Mouse (Mus musculus): ENCODE measurements at regions not wholly inside any gene's neighbourhood (a gene's known extent, or its start where the extent isn't known, plus 50 kb on each side); places are given as distances from the start of the nearest gene placed in this dataset.

GRCm38 (mm10) chr5:75761459-75762310 is 187.0 kb downstream of the Kit start:
- DNase-seq: peak; percentile 9

GRCm38 (mm10) chr5:75756168-75756567 is 181.5 kb downstream of the Kit start:
- DNase-seq: no peak

- DNase-seq: no peak
Measured at GRCm38 (mm10) chr5:75754356-75754755, 179.6 kb downstream of the Kit start.

GRCm38 (mm10) chr5:75745311-75745710 is 170.6 kb downstream of the Kit start:
- no peak for DNase-seq

DNA sequence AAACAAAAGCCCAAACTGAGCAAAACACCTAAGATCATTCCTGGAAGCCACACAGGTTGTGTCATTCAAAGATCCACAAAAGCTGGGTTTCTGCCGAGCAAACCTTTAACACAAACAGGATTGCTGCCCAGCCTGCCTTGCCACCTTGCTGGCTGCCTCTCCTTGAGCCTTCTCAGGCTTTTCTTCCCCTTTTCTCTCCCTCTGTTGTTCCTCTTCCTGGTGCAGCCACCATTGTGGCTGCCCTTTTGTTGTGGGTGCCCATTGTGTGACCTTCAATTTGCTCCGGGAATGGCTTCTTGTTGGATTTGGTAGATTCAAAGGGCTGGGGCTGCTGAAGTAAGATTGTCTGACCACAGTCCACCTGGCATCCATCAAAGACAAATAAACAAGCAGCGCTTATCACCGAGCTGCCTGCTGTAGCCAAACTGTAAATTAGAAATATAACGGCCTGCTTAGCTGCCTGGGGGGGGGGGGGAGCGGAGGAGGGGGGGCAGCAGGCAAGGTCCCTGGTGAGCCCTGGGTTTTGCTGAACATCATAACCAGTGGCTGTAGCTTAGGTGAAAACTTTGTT is 169.8 kb downstream of the Kit start:
- DNase-seq: no peak

GRCm38 (mm10) chr5:75739336-75739735 is 164.6 kb downstream of the Kit start:
- DNase-seq: peak; percentile 71

GRCm38 (mm10) chr5:75738445-75738844 is 163.7 kb downstream of the Kit start:
- DNase-seq: no peak

GRCm38 (mm10) chr5:75737752-75738151 is 163.0 kb downstream of the Kit start:
- no peak for DNase-seq

DNA sequence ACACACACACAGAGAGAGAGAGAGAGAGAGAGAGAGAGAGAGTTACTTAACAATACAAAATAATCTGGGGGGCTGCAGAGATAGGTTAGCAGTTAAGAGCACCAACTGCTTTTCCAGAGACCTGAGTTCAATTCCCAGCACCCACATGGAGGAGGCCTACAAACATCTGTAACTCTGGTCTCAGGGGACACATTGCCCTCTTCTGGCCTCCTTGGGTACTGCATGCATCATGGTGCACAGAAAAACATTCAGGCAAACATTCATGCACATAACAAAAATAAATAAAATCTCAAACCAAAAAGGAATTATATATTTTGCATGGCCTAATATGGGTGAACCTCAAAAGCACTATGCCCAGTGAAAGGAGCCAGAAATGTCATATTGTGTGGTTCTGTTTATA is 161.6 kb downstream of the Kit start:
- DNase-seq: no peak

GRCm38 (mm10) chr5:75734508-75734907 is 159.8 kb downstream of the Kit start:
- DNase-seq: no peak

- no peak for DNase-seq
Measured at GRCm38 (mm10) chr5:75734043-75734442, 159.3 kb downstream of the Kit start.

GRCm38 (mm10) chr5:75731236-75731635 is 156.5 kb downstream of the Kit start:
- no peak for DNase-seq

DNA sequence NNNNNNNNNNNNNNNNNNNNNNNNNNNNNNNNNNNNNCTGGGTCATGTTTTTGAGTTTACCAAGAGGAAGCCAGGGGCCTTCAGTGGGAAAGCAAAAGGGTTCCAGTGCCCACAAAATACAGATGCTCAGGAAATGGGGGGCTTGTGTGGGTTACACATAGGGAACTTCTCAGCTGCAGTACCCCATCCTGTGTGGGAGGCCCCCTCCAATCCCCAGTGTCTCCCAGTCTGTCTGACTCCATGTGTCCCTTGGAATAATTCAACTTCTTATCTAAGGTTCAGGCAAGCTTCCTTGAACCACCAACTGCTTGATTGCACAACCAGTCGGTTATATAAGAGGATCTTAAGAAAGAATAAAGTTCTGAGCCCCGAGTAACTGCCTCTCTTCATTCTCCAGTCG is 156.0 kb downstream of the Kit start:
- no peak for DNase-seq

DNA sequence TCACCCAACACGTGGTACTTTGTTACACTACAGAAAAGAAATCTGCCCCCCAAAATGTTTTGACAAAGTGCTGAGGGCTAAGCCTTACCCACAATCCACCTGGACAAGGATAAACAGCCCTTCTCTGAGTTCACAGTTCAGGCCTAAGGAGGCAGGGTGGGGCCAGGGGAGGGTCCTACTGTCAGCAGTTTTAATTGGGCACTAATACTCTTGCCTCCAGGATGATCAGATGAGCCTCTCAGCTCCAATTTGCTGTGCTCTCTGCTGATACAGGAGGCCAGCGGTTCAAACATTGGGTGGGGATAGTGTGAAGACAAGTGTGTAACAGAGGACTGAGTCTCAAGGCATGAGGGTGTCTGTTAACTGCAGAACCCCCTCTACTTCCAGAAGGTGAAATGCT is 146.6 kb downstream of the Kit start:
- no peak for DNase-seq

DNA sequence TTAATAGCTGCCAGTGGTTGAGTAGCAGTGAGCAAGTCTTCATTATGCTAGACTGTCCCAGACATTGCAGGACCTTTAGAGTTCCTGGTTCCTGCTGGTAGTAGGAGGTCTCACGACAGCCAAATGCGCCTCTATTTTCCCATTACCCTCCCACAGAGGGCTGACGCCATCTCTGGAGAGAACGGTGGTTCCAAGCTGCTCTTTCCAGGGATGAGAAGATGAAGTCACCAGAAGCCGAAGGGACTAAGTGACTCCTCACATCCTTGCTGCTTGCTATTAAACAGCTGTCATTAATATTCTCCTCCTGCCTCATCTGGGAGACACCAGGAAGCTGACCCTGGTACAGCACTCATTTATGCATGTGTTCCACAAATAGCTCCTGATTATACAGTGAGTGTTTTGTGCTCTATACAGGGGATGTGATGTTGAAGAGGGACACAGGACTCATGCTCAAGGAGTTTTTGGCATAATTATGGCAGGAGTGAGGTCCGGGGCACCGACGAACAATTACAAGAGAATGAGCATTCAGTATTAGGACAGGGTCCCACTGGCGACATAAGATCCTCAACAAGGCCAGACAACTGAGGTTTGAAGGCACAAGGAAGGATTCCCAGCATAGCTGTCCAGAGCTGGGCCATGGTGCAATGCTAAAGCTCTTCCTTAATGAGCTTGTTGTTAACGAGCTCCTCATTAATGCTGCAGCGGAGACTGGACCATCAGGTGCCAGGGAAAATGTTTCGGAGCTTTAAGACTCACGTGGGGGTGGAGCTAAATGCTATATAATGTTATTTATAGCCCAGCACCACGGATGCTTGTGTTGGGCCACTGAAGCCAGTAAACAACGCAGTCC is 145.6 kb downstream of the Kit start:
- no peak for DNase-seq

DNA sequence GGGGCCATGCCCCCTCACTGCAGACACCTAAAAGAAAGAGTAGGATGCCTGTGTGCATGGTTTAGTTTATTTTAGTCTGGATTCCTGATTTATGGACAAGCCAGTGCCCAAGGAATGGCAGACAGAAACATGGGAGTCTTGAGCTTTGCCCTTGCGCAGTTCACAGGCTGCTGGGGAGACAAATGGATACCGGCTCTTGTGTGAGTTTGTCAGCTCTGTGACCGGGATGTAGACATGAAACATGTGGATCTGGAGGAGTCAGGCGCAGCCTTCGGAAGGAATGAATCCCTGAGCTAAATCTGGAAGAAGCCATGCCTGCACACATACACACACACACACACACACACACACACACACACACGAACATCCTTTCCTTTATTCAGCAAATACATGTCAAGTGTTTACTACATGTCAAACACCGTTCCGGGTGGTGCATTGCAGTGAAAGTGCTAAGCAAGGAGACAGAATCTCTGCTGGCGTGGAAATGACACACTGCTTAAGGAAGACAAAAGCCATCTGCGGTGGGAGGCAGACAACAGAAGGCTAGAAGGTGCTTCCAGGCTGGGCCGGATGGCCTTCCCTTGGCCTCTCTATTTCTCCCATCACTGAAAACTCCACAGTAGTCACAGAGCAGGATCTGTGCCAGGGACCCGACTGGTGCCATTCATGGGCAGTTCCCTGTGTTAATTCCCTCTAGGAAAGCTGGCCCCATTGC is 144.0 kb downstream of the Kit start:
- DNase-seq: no peak

Measured in lung, postnatal 36 days (tissue).